Mouse (Mus musculus) bone marrow, adult 2 months (tissue): ENCODE results near the gene Gm49358.

Source experiments
- CTCF ChIP-seq: fragments of 200-500 bp; IDR thresholded peaks from 2 replicates; pipeline ENCODE4 v1.5.1; 2011; ENCODE audit warnings: low read length, control low read depth; ENCODE audit not compliant: control insufficient read depth, insufficient read depth
- POLR2A ChIP-seq: fragments of 200-500 bp; IDR thresholded peaks from 2 replicates; pipeline ENCODE4 v1.6.1; 2011; ENCODE audit warnings: low read depth, mild to moderate bottlenecking, control low read depth, low read length, borderline replicate concordance; ENCODE audit not compliant: control insufficient read depth

- TF ChIP-seq CTCF = no peak
- no peak for TF ChIP-seq POLR2A
Measured at GRCm38 (mm10) chr10:86810000-86810399, 46.2 kb downstream of the Gm49358 start.
